ENCODE assay signal across 8 mouse cellular contexts in the genomic region with DNA sequence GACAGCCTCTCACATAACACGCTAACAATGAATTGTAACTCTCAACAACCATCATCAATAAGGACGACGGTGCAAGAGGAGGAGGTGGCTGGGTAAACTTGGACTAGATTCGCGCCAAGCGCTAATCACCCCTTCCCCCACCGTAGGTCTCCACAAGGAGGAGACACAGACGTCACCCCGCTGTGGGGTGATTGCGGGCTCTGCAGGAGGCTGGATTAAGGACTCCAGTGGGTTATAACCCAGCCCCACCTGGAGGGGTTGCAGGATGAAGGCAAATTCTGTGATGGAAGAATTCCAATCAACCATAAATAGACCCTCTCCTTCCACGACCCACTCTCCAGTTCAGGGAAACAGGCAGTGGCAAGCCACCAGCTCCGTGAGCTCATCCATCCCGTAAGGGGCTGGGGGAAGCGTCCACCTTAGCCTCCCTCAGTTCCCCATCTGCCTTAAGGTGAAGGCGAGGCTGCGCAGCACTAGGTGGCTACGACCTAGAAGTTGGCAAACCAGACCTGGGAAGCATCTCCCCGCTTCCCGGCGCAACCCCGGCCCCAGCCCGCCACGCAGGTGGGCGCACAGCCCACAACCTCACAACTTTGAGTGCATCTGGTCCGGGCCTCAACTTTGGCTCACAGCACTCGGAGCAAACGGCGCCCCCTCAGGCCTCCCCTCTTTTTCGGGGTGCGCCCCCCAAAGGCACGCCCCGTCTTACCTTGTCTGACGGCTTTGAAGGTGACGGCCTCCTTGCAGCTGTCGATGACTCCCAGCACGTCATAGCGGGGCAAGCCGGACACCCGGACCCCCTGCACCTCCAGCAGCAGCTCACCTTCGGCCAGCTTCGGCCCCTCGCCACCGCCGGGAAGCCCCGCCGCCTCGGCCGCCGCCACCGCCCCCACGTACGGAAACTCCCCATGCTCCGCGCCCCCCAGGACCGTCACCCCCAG. TPM values are rescaled to one million over a fixed set of nuclear protein-coding genes. Genes with fewer than 3 reads are reported as not detected.
DNase-seq lines count a peak whose midpoint lies in the region; ATAC-seq lines count a peak whose summit lies in the region.

No protein-coding gene starts in this region.

- H3K4me1 ChIP-seq in erythroblast, embryonic 14.5 days (ENCODE audit: control insufficient read depth) = peaks cover 18% of the 10 kb centered on the region
- H3K4me1 ChIP-seq in embryonic facial prominence, embryonic 11.5 days (ENCODE audit: control insufficient read depth, insufficient read depth, low read length) = no peaks in the 10 kb centered on the region
- peaks cover 9% of the 10 kb centered on the region for H3K4me1 ChIP-seq in limb, embryonic 11.5 days (ENCODE audit: control insufficient read depth, insufficient read depth, low read length)
- H3K4me1 ChIP-seq in midbrain, embryonic 14.5 days (ENCODE audit: control insufficient read depth, insufficient read depth, low read length) = peaks cover 17% of the 10 kb centered on the region

- no peaks in the 10 kb centered on the region for H3K9me3 ChIP-seq in erythroblast, embryonic 14.5 days (ENCODE audit: control insufficient read depth, low read length)
- 0 out of 2 replicates have a peak, but pooled peaks cover 2% of the 10 kb centered on the region for H3K9me3 ChIP-seq in embryonic facial prominence, embryonic 11.5 days (replicated peaks; ENCODE audit: control insufficient read depth, low read length)
- no peaks in the 10 kb centered on the region for H3K9me3 ChIP-seq in limb, embryonic 11.5 days (ENCODE audit: control insufficient read depth, low read length)
- no peaks in the 10 kb centered on the region for H3K9me3 ChIP-seq in midbrain, embryonic 14.5 days (ENCODE audit: control insufficient read depth, low read length)

- WGBS in embryonic facial prominence, embryonic 11.5 days = under 1% methylated on average over 54 of the region's 55 CpGs
- WGBS in limb, embryonic 11.5 days = under 1% methylated on average over 55 of the region's 55 CpGs
- under 1% methylated on average over 55 of the region's 55 CpGs for WGBS in midbrain, embryonic 14.5 days

- no peak for ATAC-seq in erythroblast, adult 5-6 weeks (replicated peaks; ENCODE audit: low FRiP score, poor library complexity, severe bottlenecking)
- peak; percentile 31; the same call in 1 of the 2 replicates for ATAC-seq in embryonic facial prominence, embryonic 11.5 days (replicated peaks; ENCODE audit: insufficient number of reproducible peaks, low FRiP score, low TSS enrichment, low read depth)
- peak; percentile 40 for ATAC-seq in limb, embryonic 11.5 days (ENCODE audit: insufficient number of reproducible peaks, low FRiP score, low TSS enrichment, low read depth)
- ATAC-seq in midbrain, embryonic 14.5 days (ENCODE audit: low FRiP score, low TSS enrichment) = 0 out of 2 replicates have a peak, but pooled peaks have one; percentile 12

- H3K36me3 ChIP-seq in erythroblast, embryonic 14.5 days (ENCODE audit: control insufficient read depth) = no peaks in the 10 kb centered on the region
- H3K36me3 ChIP-seq in embryonic facial prominence, embryonic 11.5 days (replicated peaks; ENCODE audit: control insufficient read depth, insufficient read depth, low read depth, low read length) = no peaks in the 10 kb centered on the region
- H3K36me3 ChIP-seq in limb, embryonic 11.5 days (ENCODE audit: control insufficient read depth, insufficient read depth, low read length) = no peaks in the 10 kb centered on the region
- no peaks in the 10 kb centered on the region for H3K36me3 ChIP-seq in midbrain, embryonic 14.5 days (ENCODE audit: control insufficient read depth, insufficient read depth, low read length)

- H3K4me2 ChIP-seq in embryonic facial prominence, embryonic 11.5 days (ENCODE audit: low read depth, low read length) = peak overlapping the region; percentile 87
- H3K4me2 ChIP-seq in limb, embryonic 11.5 days (ENCODE audit: low read depth, severe bottlenecking) = peak overlapping the region; percentile 85
- H3K4me2 ChIP-seq in midbrain, embryonic 14.5 days (ENCODE audit: low read length) = peak overlapping the region; percentile 96

- peak; percentile 27 for DNase-seq in adrenal gland, adult 8-10 months
- peak; percentile 68 for DNase-seq in embryonic facial prominence, embryonic 11.5 days (ENCODE audit: low spot score)
- DNase-seq in heart, postnatal 25 days (ENCODE audit: low spot score) = peak; percentile 16
- DNase-seq in limb, embryonic 11.5 days (ENCODE audit: low spot score) = peak; percentile 73
- peak; percentile 57 for DNase-seq in midbrain, embryonic 14.5 days
- DNase-seq in urinary bladder, postnatal 14 days (ENCODE audit: low spot score) = peak; percentile 44

- H3K4me3 ChIP-seq in erythroblast, embryonic 14.5 days (replicated peaks) = peak overlapping the region; percentile 64
- peak overlapping the region; percentile 91 for H3K4me3 ChIP-seq in embryonic facial prominence, embryonic 11.5 days (ENCODE audit: low read depth, low read length)
- H3K4me3 ChIP-seq in limb, embryonic 11.5 days (ENCODE audit: low read depth, low read length) = peak overlapping the region; percentile 84
- H3K4me3 ChIP-seq in midbrain, embryonic 14.5 days (replicated peaks; ENCODE audit: low read depth, low read length) = peak overlapping the region; percentile 70

- intact Hi-C loops in heart, postnatal 25 days (cut with DNase I) = loop anchor here (2.0 to 10.0 kb wide), 6 partner anchors 40 to 200 kb away; no protein-coding TSS in a partner anchor

- H3K9ac ChIP-seq in embryonic facial prominence, embryonic 11.5 days (replicated peaks; ENCODE audit: low read length) = peak overlapping the region; percentile 90
- H3K9ac ChIP-seq in limb, embryonic 11.5 days (ENCODE audit: low read length) = peak overlapping the region; percentile 86
- H3K9ac ChIP-seq in midbrain, embryonic 14.5 days (replicated peaks; ENCODE audit: low read length) = peak overlapping the region; percentile 66

- peak overlapping the region; percentile 99 for H3K27ac ChIP-seq in embryonic facial prominence, embryonic 11.5 days (replicated peaks; ENCODE audit: low read depth, low read length)
- H3K27ac ChIP-seq in limb, embryonic 11.5 days (replicated peaks; ENCODE audit: low read depth, low read length) = peak overlapping the region; percentile 97
- H3K27ac ChIP-seq in midbrain, embryonic 14.5 days (replicated peaks; ENCODE audit: low read depth, low read length) = peak overlapping the region; percentile 89

- H3K27me3 ChIP-seq in erythroblast, embryonic 14.5 days (ENCODE audit: control insufficient read depth) = peaks cover 50% of the 10 kb centered on the region
- no peaks in the 10 kb centered on the region for H3K27me3 ChIP-seq in embryonic facial prominence, embryonic 11.5 days (ENCODE audit: control insufficient read depth, insufficient read depth, low read length)
- H3K27me3 ChIP-seq in limb, embryonic 11.5 days (ENCODE audit: control insufficient read depth, insufficient read depth, low read length) = no peaks in the 10 kb centered on the region
- no peaks in the 10 kb centered on the region for H3K27me3 ChIP-seq in midbrain, embryonic 14.5 days (ENCODE audit: control insufficient read depth, insufficient read depth, low read length)

RNA-seq across cellular contexts. Expression of a gene that starts 1.1 kb away (rescaled TPM):
- 0.16 and 0.17 TPM in 2 replicates for polyA plus RNA-seq in erythroblast, embryonic 14.5 days (2012)
- total RNA-seq in erythroblast, adult 5-6 weeks (2015; ENCODE audit: low replicate concordance) = not detected in 2 replicates
- not detected in 2 replicates for total RNA-seq in erythroblast, adult 5-6 weeks (2017; ENCODE audit: low replicate concordance)
- 10 to 100 TPM; 16.5 to 69.9 (median 38.8) TPM for total RNA-seq in adrenal gland, adult 8-10 months (2022)
- 12.0 and 13.6 TPM in 2 replicates for polyA plus RNA-seq in embryonic facial prominence, embryonic 11.5 days (2014; fragmentation: Nextera tagmentation; extraction: Ambion mirVana)
- 10 to 100 TPM; 15.9 to 18.1 TPM for total RNA-seq in heart, postnatal 25 days (2021)
- polyA plus RNA-seq in limb, embryonic 11.5 days (2014; fragmentation: Nextera tagmentation; extraction: Ambion mirVana) = 13.4 and 14.7 TPM in 2 replicates
- polyA plus RNA-seq in midbrain, embryonic 14.5 days (2014; fragmentation: Nextera tagmentation; extraction: Ambion mirVana) = 34.9 and 41.8 TPM in 2 replicates

Comparison
In these comparisons a context has a peak if more than half of its experiments do, and no peak if none do; other contexts are left out.
1. DNase-seq: peak in every context shown above with its lines; median percentile 73 in limb, embryonic 11.5 days; 68 in embryonic facial prominence, embryonic 11.5 days; 57 in midbrain, embryonic 14.5 days; 44 in urinary bladder, postnatal 14 days; 27 in adrenal gland, adult 8-10 months; 16 in heart, postnatal 25 days.
2. RNA of a gene that starts 1.1 kb away (polyA plus RNA-seq): 34.9 to 41.8 TPM in midbrain, embryonic 14.5 days, 13.4 to 14.7 TPM in limb, embryonic 11.5 days and 12.0 to 13.6 TPM in embryonic facial prominence, embryonic 11.5 days; 0.16 to 0.17 TPM in erythroblast, embryonic 14.5 days; every median in the first group is over 10 times any median in the second.
3. Peak in every context shown above with its lines, with median percentiles within 50 percentile points of each other: H3K4me3 ChIP-seq, H3K27ac ChIP-seq, H3K4me2 ChIP-seq and H3K9ac ChIP-seq.